Mouse (Mus musculus) bone marrow macrophage, adult 2 months (primary cell): ENCODE results near the gene Prkca. TPM values are rescaled to one million over a fixed set of nuclear protein-coding genes. Genes with fewer than 3 reads are reported as not detected.

Experiments used
- H3K27ac ChIP-seq: 2 replicates; pipeline ENCODE4 v1.5.1; 2012; ENCODE audit warnings: low read depth, low read length; ENCODE audit not compliant: insufficient read depth
- H3K4me1 ChIP-seq: 2 replicates; pipeline ENCODE4 v1.6.1; 2012; ENCODE audit warnings: low read length; ENCODE audit not compliant: control insufficient read depth, insufficient read depth
- H3K4me3 ChIP-seq: 2 replicates; pipeline ENCODE4 v1.5.1; 2012; ENCODE audit warnings: mild to moderate bottlenecking, low read length, moderate library complexity; ENCODE audit not compliant: insufficient read depth
- CTCF ChIP-seq: IDR thresholded peaks from 2 replicates; pipeline ENCODE4 v1.5.1; 2012; ENCODE audit warnings: low read depth, mild to moderate bottlenecking, low read length, moderate library complexity
- POLR2A ChIP-seq: IDR thresholded peaks from 2 replicates; pipeline ENCODE4 v1.6.1; 2012; ENCODE audit warnings: mild to moderate bottlenecking, low read depth, low read length, borderline replicate concordance
- polyA plus RNA-seq: library from polyadenylated mRNA; stranded (reverse); fragments of >200 nt; gene quantifications from 2 replicates; pipeline ENCODE4 v1.2.4, GENCODE M21; 2012; ENCODE audit not compliant: missing spikeins, insufficient read depth, insufficient read length

Gene Prkca
- polyA plus RNA-seq, 1 experiment: 1.0 TPM

GRCm38 (mm10) chr11:108157074-108157473 lies 186.7 kb downstream of the Prkca start:
- H3K27ac ChIP-seq: no peak overlapping the region
- no peak for TF ChIP-seq CTCF
- TF ChIP-seq POLR2A: no peak
- H3K4me3 ChIP-seq: no peak overlapping the region
- peaks cover 25% of the 10 kb centered on the region for H3K4me1 ChIP-seq

DNA sequence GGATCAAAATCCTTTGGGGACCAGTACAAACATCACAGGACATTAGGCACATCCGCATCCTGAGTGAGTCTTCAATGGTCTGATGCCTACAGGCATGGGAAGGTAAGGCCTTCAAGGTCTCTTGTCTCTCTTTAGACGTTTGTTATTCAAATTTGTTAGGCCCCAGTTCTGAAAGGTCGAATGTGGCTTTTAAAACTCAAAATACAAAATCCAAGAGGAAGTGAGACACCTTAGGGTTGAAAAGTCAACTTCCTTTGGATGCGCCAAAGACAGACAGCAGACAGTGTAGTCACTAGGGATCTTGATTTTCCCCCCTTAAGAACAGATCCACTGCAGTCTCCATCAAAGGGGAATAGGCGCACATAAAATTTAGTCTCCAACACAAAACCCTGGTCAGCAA lies 187.6 kb downstream of the Prkca start:
- H3K27ac ChIP-seq: no peak overlapping the region

GRCm38 (mm10) chr11:108155088-108155580 lies 188.6 kb downstream of the Prkca start:
- Histone ChIP-seq H3K27ac (no peak overlapping the region), H3K4me3 (no peak overlapping the region), H3K4me1 (peaks cover 25% of the 10 kb centered on the region)
- no peak for TF ChIP-seq CTCF
- no peak for TF ChIP-seq POLR2A

More for the DNA sequence above, 187.6 kb downstream of the Prkca start:
- Histone ChIP-seq H3K4me1 (peaks cover 25% of the 10 kb centered on the region), H3K4me3 (no peak overlapping the region)
- no peak for TF ChIP-seq CTCF

- no peak overlapping the region for H3K27ac ChIP-seq
- TF ChIP-seq CTCF (no peak), POLR2A (no peak)
- peaks cover 25% of the 10 kb centered on the region for H3K4me1 ChIP-seq
- H3K4me3 ChIP-seq: no peak overlapping the region
Observed at GRCm38 (mm10) chr11:108153997-108154841, 189.5 kb downstream of the Prkca start.

GRCm38 (mm10) chr11:108152591-108152990 lies 191.1 kb downstream of the Prkca start:
- no peak for TF ChIP-seq CTCF
- no peak for TF ChIP-seq POLR2A
- Histone ChIP-seq H3K4me1 (peaks cover 22% of the 10 kb centered on the region), H3K27ac (no peak overlapping the region), H3K4me3 (no peak overlapping the region)

DNA sequence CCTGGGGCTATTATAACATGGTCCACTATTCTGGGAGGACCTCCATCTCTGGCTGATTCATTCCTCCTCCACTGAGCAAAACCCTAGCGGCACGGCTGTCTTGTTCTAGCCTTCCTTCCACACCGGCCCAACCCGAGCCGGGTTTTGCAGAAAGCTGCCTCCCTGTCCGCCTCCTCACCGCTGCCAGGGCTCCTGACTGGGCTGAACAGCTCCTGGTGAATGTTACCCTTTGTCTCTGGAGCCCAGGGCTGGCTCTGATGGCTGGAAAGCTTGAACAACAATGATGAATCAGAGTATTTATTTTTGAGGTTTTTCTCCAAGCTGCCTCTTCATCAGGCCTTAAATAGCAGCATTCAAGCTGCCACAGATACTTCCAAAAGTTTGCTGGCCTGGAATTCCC lies 193.3 kb downstream of the Prkca start:
- Histone ChIP-seq H3K4me3 (no peak overlapping the region), H3K27ac (no peak overlapping the region), H3K4me1 (peaks cover 10% of the 10 kb centered on the region)
- TF ChIP-seq POLR2A (no peak), CTCF (no peak)

- peaks cover 7% of the 10 kb centered on the region for H3K4me1 ChIP-seq
- no peak overlapping the region for H3K27ac ChIP-seq
- TF ChIP-seq POLR2A: no peak
- no peak for TF ChIP-seq CTCF
- no peak overlapping the region for H3K4me3 ChIP-seq
Observed at GRCm38 (mm10) chr11:108149187-108149586, 194.5 kb downstream of the Prkca start.

GRCm38 (mm10) chr11:108148491-108148890 lies 195.2 kb downstream of the Prkca start:
- no peak for TF ChIP-seq POLR2A
- no peak for TF ChIP-seq CTCF

DNA sequence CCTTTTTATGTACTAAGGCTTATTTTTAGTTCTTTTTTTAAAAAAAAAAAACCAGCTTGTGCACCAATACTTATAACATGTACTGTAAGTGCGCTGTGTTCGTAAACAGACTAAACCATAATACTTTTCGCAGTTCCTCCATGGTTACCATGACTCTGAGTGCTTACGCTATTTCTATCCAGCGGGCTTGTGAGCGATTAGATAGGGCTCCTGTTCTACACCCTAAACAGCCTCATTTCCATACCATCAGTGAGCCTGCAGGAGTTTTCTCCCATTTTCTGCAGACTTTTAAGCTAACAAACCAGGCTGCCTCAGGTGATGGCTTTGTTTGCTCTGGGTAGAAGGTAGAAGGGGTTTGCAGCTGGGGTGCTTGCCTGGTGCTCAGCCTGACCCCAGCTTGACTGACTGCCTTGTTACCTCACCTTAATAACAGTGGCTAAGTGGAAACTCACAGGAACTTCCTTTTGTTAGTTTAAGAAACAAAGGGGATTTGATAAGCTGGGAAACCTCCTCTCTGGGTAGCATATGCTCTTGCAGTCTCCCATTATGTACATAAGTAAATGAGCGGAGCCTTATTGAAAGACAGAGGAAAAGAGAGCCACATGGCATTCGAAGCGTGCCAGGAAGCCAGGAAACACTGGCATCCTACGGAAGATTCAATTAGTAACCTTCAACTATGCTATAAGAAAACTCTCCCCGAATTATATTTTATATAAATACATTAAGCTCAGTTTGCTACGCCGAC lies 197.8 kb downstream of the Prkca start:
- Histone ChIP-seq H3K27ac (no peak overlapping the region), H3K4me1 (no peaks in the 10 kb centered on the region), H3K4me3 (no peak overlapping the region)
- TF ChIP-seq POLR2A (no peak), CTCF (no peak)

More at GRCm38 (mm10) chr11:108148491-108148890, 195.2 kb downstream of the Prkca start:
- Histone ChIP-seq H3K27ac (no peak overlapping the region), H3K4me3 (no peak overlapping the region), H3K4me1 (0 out of 2 replicates have a peak, but pooled peaks cover 1% of the 10 kb centered on the region)

DNA sequence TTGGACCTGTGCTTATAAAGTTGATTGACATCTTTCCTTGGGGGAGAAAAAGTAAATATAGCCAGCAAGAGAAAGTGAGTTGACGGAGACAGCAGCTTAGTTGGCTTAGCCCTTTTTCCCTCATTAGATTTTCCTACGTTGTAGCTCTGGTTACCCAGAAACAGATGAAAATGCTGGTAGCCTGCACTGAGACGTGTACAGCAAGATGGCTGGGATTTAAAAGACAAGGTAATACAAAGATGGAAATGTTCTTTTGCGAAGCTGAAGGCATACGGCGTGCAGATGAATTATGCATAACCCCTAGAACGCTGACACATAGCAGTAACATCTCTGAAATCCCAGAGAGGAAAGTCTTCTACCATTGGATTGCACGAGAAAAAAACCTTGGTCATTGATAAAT lies 198.6 kb downstream of the Prkca start:
- no peaks in the 10 kb centered on the region for H3K4me1 ChIP-seq

More for the DNA sequence above, 198.6 kb downstream of the Prkca start:
- no peak overlapping the region for H3K4me3 ChIP-seq
- TF ChIP-seq CTCF: no peak
- no peak for TF ChIP-seq POLR2A
- H3K27ac ChIP-seq: no peak overlapping the region
